23 mouse cellular contexts compared by ENCODE assay signal in genomic region chr3:121597203-121597602, GRCm38 (mm10).
A peak's percentile ranks its signal among the peaks of the same experiment; 100 is the strongest.
DNase-seq lines count a peak whose midpoint lies in the region; ATAC-seq lines count a peak whose summit lies in the region.
"Had no signal": no experiment of that assay in that cellular context is flagged by ENCODE, and none has a peak within 500 bp of the region (broad histone marks: within the 10 kb centered on the region; RNA-seq: fewer than 3 reads in every experiment).

No protein-coding gene starts in this region.

- H3K4me1 ChIP-seq in forebrain, embryonic 13.5 days, result peaks cover 1% of the 10 kb centered on the region; the same call in 1 of the 2 replicates
- H3K4me1 ChIP-seq: embryonic facial prominence, embryonic 12.5 days; limb, embryonic 12.5 days had no signal

- no peak overlapping the region for H3K27ac ChIP-seq in forebrain, embryonic 13.5 days
- H3K27ac ChIP-seq: embryonic facial prominence, embryonic 12.5 days; hindbrain, postnatal 0 days; layer of hippocampus, adult 2 months; limb, embryonic 12.5 days; midbrain, embryonic 12.5 days had no signal

- DNase-seq in spleen, postnatal 4 days (ENCODE audit: low spot score in 2 of 2), result peak; percentile 15 to 57
- no peak for DNase-seq in spleen, adult 12 weeks (ENCODE audit: low spot score)
- no peak for DNase-seq in right cerebral cortex, postnatal 10 days (ENCODE audit: low spot score in 2 of 2)
- DNase-seq: adrenal gland, adult 2 months; cerebellum, adult 18-20 months; cerebellum, postnatal 14 days; gastrocnemius, postnatal 25 days; kidney, postnatal 25 days; lung, adult 2 months; retina, postnatal 1 day; thymus, adult 18-20 months; thymus, postnatal 4 days had no signal

- no peak overlapping the region for H3K4me2 ChIP-seq in forebrain, embryonic 13.5 days
- H3K4me2 ChIP-seq: embryonic facial prominence, embryonic 12.5 days; limb, embryonic 12.5 days; midbrain, embryonic 12.5 days had no signal

- H3K9me3 ChIP-seq in forebrain, embryonic 13.5 days (replicated peaks), result no peaks in the 10 kb centered on the region
- H3K9me3 ChIP-seq: embryonic facial prominence, embryonic 12.5 days; hindbrain, embryonic 10.5 days; limb, embryonic 12.5 days; midbrain, embryonic 12.5 days had no signal

- peak; percentile 95 for ATAC-seq in granulocyte monocyte progenitor cell, adult 5-6 weeks (replicated peaks; ENCODE audit: poor library complexity, severe bottlenecking)
- ATAC-seq in megakaryocyte progenitor cell, adult 5-6 weeks (replicated peaks; ENCODE audit: poor library complexity), result peak; percentile 94
- no peak for ATAC-seq in activated CD4-positive, CD25-positive, alpha-beta regulatory T cell, adult 4 months
- no peak for ATAC-seq in forebrain, embryonic 13.5 days
- ATAC-seq: intestine, embryonic 16.5 days had no signal

- H3K4me3 ChIP-seq in forebrain, embryonic 13.5 days, result no peak overlapping the region
- H3K4me3 ChIP-seq: embryonic facial prominence, embryonic 12.5 days; hindbrain, embryonic 10.5 days; layer of hippocampus, adult 2 months; limb, embryonic 12.5 days; midbrain, embryonic 12.5 days had no signal

- 83% methylated on average over 5 of the region's 5 CpGs for WGBS in forebrain, embryonic 13.5 days

- no peak overlapping the region for H3K9ac ChIP-seq in forebrain, embryonic 13.5 days
- H3K9ac ChIP-seq: embryonic facial prominence, embryonic 12.5 days; limb, embryonic 12.5 days; midbrain, embryonic 12.5 days had no signal

- no peaks in the 10 kb centered on the region for H3K27me3 ChIP-seq in forebrain, embryonic 13.5 days
- H3K27me3 ChIP-seq: embryonic facial prominence, embryonic 12.5 days; limb, embryonic 12.5 days had no signal

- no peaks in the 10 kb centered on the region for H3K36me3 ChIP-seq in forebrain, embryonic 13.5 days (ENCODE audit: poor library complexity, severe bottlenecking)
- H3K36me3 ChIP-seq: embryonic facial prominence, embryonic 12.5 days; hindbrain, embryonic 10.5 days; limb, embryonic 12.5 days; midbrain, embryonic 12.5 days had no signal

Comparison
In these comparisons a context has a peak if more than half of its experiments do, and no peak if none do; other contexts are left out.
1. DNase-seq: peak in spleen, postnatal 4 days (2 of 2); none in spleen, adult 12 weeks (single experiment) and right cerebral cortex, postnatal 10 days (0 of 2).
2. ATAC-seq: peak in granulocyte monocyte progenitor cell, adult 5-6 weeks (single experiment) and megakaryocyte progenitor cell, adult 5-6 weeks (single experiment); none in activated CD4-positive, CD25-positive, alpha-beta regulatory T cell, adult 4 months (single experiment) and forebrain, embryonic 13.5 days (single experiment).